Mouse (Mus musculus): ENCODE data around the gene Dusp12.

DNA sequence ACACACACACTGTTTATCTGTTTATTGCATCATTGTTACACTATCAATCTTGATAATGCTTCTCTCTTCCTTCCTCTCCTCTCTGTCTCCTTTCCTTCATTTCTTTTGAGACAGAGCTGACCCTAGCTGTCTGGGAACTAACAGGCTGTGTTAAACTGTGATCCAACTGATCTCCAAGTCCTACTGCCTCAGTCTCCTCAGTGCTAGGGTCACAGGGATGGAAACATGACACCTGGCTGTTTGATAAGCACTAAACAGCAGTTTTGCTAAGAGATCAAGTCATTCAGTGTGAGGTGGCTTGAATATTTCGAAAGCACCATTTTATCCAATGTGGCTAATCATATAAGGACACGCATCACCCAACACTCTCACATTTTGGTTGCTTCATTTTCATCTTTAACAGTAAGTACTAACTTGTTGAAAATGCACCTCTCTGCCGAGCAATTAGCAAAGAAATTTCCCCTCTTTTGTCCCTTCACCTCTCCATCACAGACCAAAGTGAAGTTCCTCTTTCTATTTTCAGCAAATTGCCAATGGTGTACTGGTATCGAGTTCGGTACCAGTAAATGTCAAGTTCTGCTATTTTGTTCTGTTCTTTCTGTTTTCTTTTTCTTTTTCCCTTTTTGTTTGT, 11.4 kb upstream of the Dusp12 start:
- TF ChIP-seq CTCF (conservative IDR thresholded peaks at IDR 0.05 in 1 of 2, IDR thresholded peaks at IDR 0.05 in 1 of 2; ENCODE audit: low read depth in 2 of 2, low read length in 2 of 2) (no peak), POLR2A (IDR thresholded peaks at IDR 0.05; ENCODE audit: low read depth, low read length) (no peak), MAFK (IDR thresholded peaks at IDR 0.05; ENCODE audit: insufficient replicate concordance, low read length) (no peak; the same call in 1 of the 2 replicates), E2F4 (IDR thresholded peaks at IDR 0.05; ENCODE audit: insufficient replicate concordance, low read depth, low read length) (no peak)

Measured in CH12.LX (cell line).